Mouse (Mus musculus) CH12.LX (cell line): ENCODE measurements at regions not wholly inside any gene's neighbourhood (a gene's known extent, or its start where the extent isn't known, plus 50 kb on each side); places are given as distances from the start of the nearest gene placed in this dataset.

Experiments used
- DNase-seq: peaks from one replicate; pipeline ENCODE4 v3.0.0-alpha.2; 2013; ENCODE audit errors: extremely low read depth
- H3K27ac ChIP-seq: 2 replicates; pipeline ENCODE4 v1.5.1; 2012; ENCODE audit warnings: low read depth, mild to moderate bottlenecking, control low read depth, moderate library complexity; ENCODE audit not compliant: insufficient read depth
- H3K27me3 ChIP-seq: replicated peaks from 2 replicates; pipeline ENCODE3; 2012; ENCODE audit warnings: inconsistent platforms
- H3K36me3 ChIP-seq, 2 experiments: replicated peaks in 1 of 2; 2 replicates each; pipeline versions ENCODE3 to v1.6.1; 2012; ENCODE audit warnings: inconsistent platforms in 1 of 2, low read length in 1 of 2, mild to moderate bottlenecking in 1 of 2, mixed read lengths in 1 of 2, moderate library complexity in 1 of 2; ENCODE audit not compliant: control insufficient read depth in 1 of 2, insufficient read depth in 1 of 2
- H3K4me1 ChIP-seq, 2 experiments: 2 replicates each; pipeline ENCODE4 v1.6.1; 2012; ENCODE audit warnings: inconsistent platforms in 1 of 2, moderate library complexity in 1 of 2; ENCODE audit not compliant: insufficient read depth in 2 of 2, control insufficient read depth in 1 of 2
- H3K4me2 ChIP-seq: 2 replicates; pipeline ENCODE4 v1.6.1; 2012; ENCODE audit warnings: low read depth, mild to moderate bottlenecking, control low read depth; ENCODE audit not compliant: poor library complexity, insufficient read depth, severe bottlenecking
- H3K4me3 ChIP-seq, 3 experiments: fragments of 150-350 bp in 1 of 3; sonication (generic) in 1 of 3; replicated peaks in 1 of 3; 2 replicates each; pipeline versions ENCODE3 to v1.5.1; 2011 to 2012; ENCODE audit warnings: low read depth in 2 of 3, low read length in 2 of 3, mild to moderate bottlenecking in 2 of 3, moderate library complexity in 2 of 3, control low read depth in 1 of 3, improper control_type of control experiment in 1 of 3, inconsistent platforms in 1 of 3, mixed read lengths in 1 of 3; ENCODE audit not compliant: poor library complexity in 1 of 3
- H3K79me2 ChIP-seq: replicated peaks from 2 replicates; pipeline ENCODE4 v1.6.1; 2012; ENCODE audit warnings: mild to moderate bottlenecking, moderate library complexity; ENCODE audit not compliant: control insufficient read depth, poor library complexity, insufficient read depth, severe bottlenecking; ENCODE audit errors: extremely low read depth
- H3K9ac ChIP-seq: 2 replicates; pipeline ENCODE4 v1.6.1; 2012; ENCODE audit warnings: low read depth, mild to moderate bottlenecking, control low read depth, moderate library complexity; ENCODE audit not compliant: insufficient read depth
- H3K9me3 ChIP-seq: replicated peaks from 2 replicates; pipeline ENCODE3; 2012; ENCODE audit warnings: low read length, inconsistent platforms, mixed read lengths
- BHLHE40 ChIP-seq: IDR thresholded peaks from 2 replicates; pipeline ENCODE4 v1.6.1; 2011; ENCODE audit warnings: mild to moderate bottlenecking, low read depth, low read length, improper control_type of control experiment
- CHD2 ChIP-seq: IDR thresholded peaks from 2 replicates; pipeline ENCODE4 v1.6.1; 2011; ENCODE audit warnings: low read length, improper control_type of control experiment
- E2F4 ChIP-seq: IDR thresholded peaks from 2 replicates; pipeline ENCODE4 v1.6.1; 2011; ENCODE audit warnings: low read depth, low read length, improper control_type of control experiment; ENCODE audit not compliant: insufficient replicate concordance
- HCFC1 ChIP-seq: IDR thresholded peaks from 2 replicates; pipeline ENCODE4 v1.6.1; 2012; ENCODE audit warnings: low read depth, mild to moderate bottlenecking, inconsistent platforms, low read length, improper control_type of control experiment
- IRF4 ChIP-seq: IDR thresholded peaks from 2 replicates; pipeline ENCODE4 v1.6.1; 2014; ENCODE audit warnings: low read depth, mild to moderate bottlenecking, inconsistent platforms, low read length, improper control_type of control experiment
- KAT2A ChIP-seq: IDR thresholded peaks from 2 replicates; pipeline ENCODE4 v1.6.1; 2012; ENCODE audit warnings: low read length, improper control_type of control experiment, inconsistent platforms; ENCODE audit not compliant: insufficient replicate concordance
- MAX ChIP-seq: IDR thresholded peaks from 2 replicates; pipeline ENCODE4 v1.6.1; 2011; ENCODE audit warnings: low read length, improper control_type of control experiment
- MAZ ChIP-seq: IDR thresholded peaks from 2 replicates; pipeline ENCODE4 v1.6.1; 2012; ENCODE audit warnings: low read depth, mild to moderate bottlenecking, inconsistent platforms, low read length, improper control_type of control experiment, moderate library complexity
- MXI1 ChIP-seq: IDR thresholded peaks from 2 replicates; pipeline ENCODE4 v1.6.1; 2011; ENCODE audit warnings: mild to moderate bottlenecking, low read depth, low read length, improper control_type of control experiment
- MYC ChIP-seq: IDR thresholded peaks from 2 replicates; pipeline ENCODE4 v1.6.1; 2011; ENCODE audit warnings: low read depth, mild to moderate bottlenecking, improper control_type of control experiment, low read length
- NELFE ChIP-seq: IDR thresholded peaks from 2 replicates; pipeline ENCODE4 v1.6.1; 2011; ENCODE audit warnings: low read depth, low read length, improper control_type of control experiment
- NRF1 ChIP-seq: IDR thresholded peaks from 2 replicates; pipeline ENCODE4 v1.6.1; 2014; ENCODE audit warnings: low read depth, mild to moderate bottlenecking, inconsistent platforms, low read length, improper control_type of control experiment, moderate library complexity
- PAX5 ChIP-seq: IDR thresholded peaks from 2 replicates; pipeline ENCODE4 v1.6.1; 2012; ENCODE audit warnings: low read length, inconsistent platforms, mixed read lengths
- POLR2A ChIP-seq: IDR thresholded peaks from 2 replicates; pipeline ENCODE4 v1.6.1; 2011; ENCODE audit warnings: low read depth, mild to moderate bottlenecking, improper control_type of control experiment, low read length
- POLR2AphosphoS2 ChIP-seq: IDR thresholded peaks from 2 replicates; pipeline ENCODE4 v1.6.1; 2011; ENCODE audit warnings: low read depth, low read length, improper control_type of control experiment
- RCOR1 ChIP-seq: conservative IDR thresholded peaks from 2 replicates; pipeline ENCODE4 v1.6.1; 2012; ENCODE audit warnings: low read depth, mild to moderate bottlenecking, inconsistent platforms, low read length, improper control_type of control experiment
- SIN3A ChIP-seq: IDR thresholded peaks from 2 replicates; pipeline ENCODE4 v1.6.1; 2012; ENCODE audit warnings: low read length, improper control_type of control experiment, inconsistent platforms
- TBP ChIP-seq: conservative IDR thresholded peaks from 2 replicates; pipeline ENCODE4 v1.6.1; 2011; ENCODE audit warnings: low read depth, low read length, improper control_type of control experiment
- TCF12 ChIP-seq: IDR thresholded peaks from 2 replicates; pipeline ENCODE4 v1.6.1; 2014; ENCODE audit warnings: low read depth, mild to moderate bottlenecking, inconsistent platforms, low read length, improper control_type of control experiment
- USF2 ChIP-seq: conservative IDR thresholded peaks from 2 replicates; pipeline ENCODE4 v1.6.1; 2011; ENCODE audit warnings: low read depth, low read length, improper control_type of control experiment
- ZMIZ1 ChIP-seq: IDR thresholded peaks from 2 replicates; pipeline ENCODE4 v1.6.1; 2012; ENCODE audit warnings: low read depth, mild to moderate bottlenecking, inconsistent platforms, low read length, improper control_type of control experiment
- dilution Hi-C: fragments of 300-500 bp; cut with MboI; formaldehyde crosslinking; loops from 2 replicates; pipeline ENCODE4 v1.14.3; 2020; ENCODE audit warnings: low sequenced_read_pairs; ENCODE audit not compliant: extremely low pct_unique_long_range_greater_than_20kb, extremely low pct_ligation_motif_present
- in situ Hi-C: fragments of 300-500 bp; cut with MboI; formaldehyde crosslinking; loops from 3 replicates; pipeline ENCODE4 v1.14.3; 2019; ENCODE audit warnings: low sequenced_read_pairs, low pct_ligation_motif_present, low pct_unique_long_range_greater_than_20kb, mixed read lengths

GRCm38 (mm10) chr3:150954897-150955296 lies 482.8 kb upstream of the Adgrl4 start:
- dilution Hi-C loops (no loop called here), in situ Hi-C loops (no loop called here)
- no peaks in the 10 kb centered on the region for H3K79me2 ChIP-seq
- H3K36me3 ChIP-seq, result no peaks in the 10 kb centered on the region
- H3K4me3 ChIP-seq, result no peak overlapping the region
- no peak for DNase-seq
- no peaks in the 10 kb centered on the region for H3K4me1 ChIP-seq
- H3K9me3 ChIP-seq, result peaks cover 14% of the 10 kb centered on the region
- no peak overlapping the region for H3K4me2 ChIP-seq
- H3K27ac ChIP-seq, result no peak overlapping the region
- no peaks in the 10 kb centered on the region for H3K27me3 ChIP-seq
- no peak for TF ChIP-seq MXI1
- H3K9ac ChIP-seq, result no peak overlapping the region

- dilution Hi-C loops, result no loop called here
- peaks cover 10% of the 10 kb centered on the region for H3K9me3 ChIP-seq
- H3K27ac ChIP-seq, result no peak overlapping the region
- no peaks in the 10 kb centered on the region for H3K79me2 ChIP-seq
- no peak for DNase-seq
- no peaks in the 10 kb centered on the region for H3K36me3 ChIP-seq
- in situ Hi-C loops, result no loop called here
- no peak for TF ChIP-seq RCOR1
- no peak for TF ChIP-seq POLR2AphosphoS2
- TF ChIP-seq IRF4, result no peak
- TF ChIP-seq NELFE, result no peak
- TF ChIP-seq HCFC1, result no peak
- TF ChIP-seq KAT2A, result no peak
- H3K27me3 ChIP-seq, result no peaks in the 10 kb centered on the region
- H3K4me2 ChIP-seq, result no peak overlapping the region
- no peak overlapping the region for H3K4me3 ChIP-seq
- H3K4me1 ChIP-seq, result peaks cover 0 to 14% of the 10 kb centered on the region in 2 experiments; a peak in 2 of 4 replicates
- no peak overlapping the region for H3K9ac ChIP-seq
Observed at GRCm38 (mm10) chr3:150999652-151000051, 438.0 kb upstream of the Adgrl4 start.

- no peak for DNase-seq
- Histone ChIP-seq H3K9me3 (peaks cover 15% of the 10 kb centered on the region), H3K27ac (no peak overlapping the region), H3K27me3 (no peaks in the 10 kb centered on the region), H3K4me3 (no peak overlapping the region), H3K4me1 (peaks cover 0 to 14% of the 10 kb centered on the region in 2 experiments; a peak in 2 of 4 replicates), H3K79me2 (no peaks in the 10 kb centered on the region), H3K36me3 (no peaks in the 10 kb centered on the region), H3K9ac (no peak overlapping the region), H3K4me2 (no peak overlapping the region)
- in situ Hi-C loops, result no loop called here
- dilution Hi-C loops, result no loop called here
- TF ChIP-seq NELFE (no peak), POLR2A (no peak), BHLHE40 (no peak), MXI1 (no peak), MAZ (no peak), SIN3A (no peak), TCF12 (no peak), E2F4 (no peak), ZMIZ1 (no peak), TBP (no peak), USF2 (no peak), CHD2 (no peak), POLR2AphosphoS2 (no peak), MAX (no peak), NRF1 (no peak), PAX5 (no peak), MYC (no peak)
Observed at GRCm38 (mm10) chr3:151000217-151000616, 437.5 kb upstream of the Adgrl4 start.
